Mouse (Mus musculus): ENCODE results near the gene Ifitm10. TPM values are rescaled to one million over a fixed set of nuclear protein-coding genes. Genes with fewer than 3 reads are reported as not detected.
A peak's percentile ranks its signal among the peaks of the same experiment; 100 is the strongest.

The Ifitm10 gene
- polyA plus RNA-seq, 1 experiment from 2014 or later: 0.53 TPM

DNA sequence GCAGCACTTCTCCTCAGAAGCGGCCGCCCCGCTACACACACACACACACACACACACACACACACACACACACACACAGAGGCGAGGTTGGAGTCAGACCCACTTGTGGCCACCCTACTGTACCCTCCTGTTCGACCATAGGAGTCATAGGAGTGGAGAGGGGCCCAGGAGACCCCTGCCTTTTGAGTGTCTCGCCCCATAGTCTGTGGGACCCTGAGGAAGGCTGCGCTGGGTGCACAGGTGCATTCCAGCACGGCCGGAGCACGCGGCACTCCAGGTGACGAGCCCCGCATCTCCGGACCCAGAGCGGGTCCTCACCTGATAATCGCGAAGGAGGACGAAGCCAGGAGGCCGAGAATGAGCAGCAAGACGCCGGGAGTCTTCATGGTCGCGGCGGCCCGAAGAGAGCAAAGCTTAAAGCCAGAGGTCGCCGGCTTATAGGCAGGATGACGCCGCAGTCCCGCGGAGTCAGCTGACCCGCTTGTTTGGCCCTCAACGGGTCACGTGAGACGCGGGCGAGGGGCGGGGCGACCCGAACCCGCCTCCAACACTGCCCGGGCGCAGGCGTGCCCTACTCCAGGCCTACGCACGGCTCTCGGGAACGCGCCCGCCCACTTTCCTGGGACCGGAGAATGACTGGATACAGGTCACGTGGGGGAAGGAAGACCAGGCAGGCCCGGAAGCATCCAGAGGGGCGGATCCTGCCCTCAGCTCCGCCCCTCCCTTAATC lies 14.0 kb upstream of the Ifitm10 start, which contains the start of gene Ctsd:
TSS of gene Ctsd (minus strand) at position 620 of the 730 bp plus-strand sequence.
- under 1% methylated on average over 55 of the region's 55 CpGs for WGBS

DNA sequence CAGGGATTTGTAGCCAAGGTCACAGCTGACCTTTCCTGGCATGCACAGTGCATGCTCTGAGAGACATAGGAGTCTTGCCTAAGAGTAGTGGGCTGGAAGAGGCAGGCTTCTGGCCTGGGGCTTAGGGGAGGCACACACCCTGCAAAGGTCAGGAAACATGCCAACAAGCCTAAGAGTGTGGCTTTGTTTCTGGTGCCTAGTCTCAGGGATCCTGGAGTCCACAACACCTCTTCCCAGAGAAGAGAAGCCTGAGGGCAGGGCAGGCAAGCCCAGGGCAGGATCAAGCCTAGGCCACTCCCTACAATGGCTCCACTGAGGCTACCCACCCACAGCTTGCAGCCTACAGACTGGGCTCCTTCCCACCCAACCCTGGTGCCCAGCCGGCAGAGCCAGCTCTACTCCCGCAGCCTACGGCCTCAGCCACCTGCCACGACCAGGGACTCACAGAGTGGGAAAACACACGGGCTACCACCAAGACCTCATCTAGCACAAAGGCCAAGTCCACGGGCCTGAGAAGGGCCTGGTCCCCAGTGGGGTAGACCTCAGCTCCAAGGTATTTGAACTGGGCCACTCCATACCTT lies 13.2 kb upstream of the Ifitm10 start:
- no peaks in the 10 kb centered on the region for H3K27me3 ChIP-seq (ENCODE audit: low read depth, poor library complexity, severe bottlenecking)
- DNase-seq (ENCODE audit: low spot score): no peak
- 70% methylated on average over 6 of the region's 6 CpGs for WGBS
- H3K4me1 ChIP-seq: peaks cover 19% of the 10 kb centered on the region
- H3K27ac ChIP-seq: peak overlapping the region; percentile 83
- H3K9me3 ChIP-seq (replicated peaks): no peaks in the 10 kb centered on the region
- peaks cover 42% of the 10 kb centered on the region for H3K36me3 ChIP-seq
- H3K4me3 ChIP-seq: peak overlapping the region; percentile 82

More for the DNA sequence above, 14.0 kb upstream of the Ifitm10 start, which contains the start of gene Ctsd:
- Histone ChIP-seq H3K9me3 (replicated peaks) (no peaks in the 10 kb centered on the region), H3K4me1 (peaks cover 20% of the 10 kb centered on the region), H3K27ac (peak within 1 kb of the TSS; percentile 83), H3K27me3 (ENCODE audit: low read depth, poor library complexity, severe bottlenecking) (no peaks in the 10 kb centered on the region), H3K4me3 (peak within 1 kb of the TSS; percentile 82), H3K36me3 (peaks cover 33% of the 10 kb centered on the region)
- peak; percentile 99 for DNase-seq (ENCODE audit: low spot score)

DNA sequence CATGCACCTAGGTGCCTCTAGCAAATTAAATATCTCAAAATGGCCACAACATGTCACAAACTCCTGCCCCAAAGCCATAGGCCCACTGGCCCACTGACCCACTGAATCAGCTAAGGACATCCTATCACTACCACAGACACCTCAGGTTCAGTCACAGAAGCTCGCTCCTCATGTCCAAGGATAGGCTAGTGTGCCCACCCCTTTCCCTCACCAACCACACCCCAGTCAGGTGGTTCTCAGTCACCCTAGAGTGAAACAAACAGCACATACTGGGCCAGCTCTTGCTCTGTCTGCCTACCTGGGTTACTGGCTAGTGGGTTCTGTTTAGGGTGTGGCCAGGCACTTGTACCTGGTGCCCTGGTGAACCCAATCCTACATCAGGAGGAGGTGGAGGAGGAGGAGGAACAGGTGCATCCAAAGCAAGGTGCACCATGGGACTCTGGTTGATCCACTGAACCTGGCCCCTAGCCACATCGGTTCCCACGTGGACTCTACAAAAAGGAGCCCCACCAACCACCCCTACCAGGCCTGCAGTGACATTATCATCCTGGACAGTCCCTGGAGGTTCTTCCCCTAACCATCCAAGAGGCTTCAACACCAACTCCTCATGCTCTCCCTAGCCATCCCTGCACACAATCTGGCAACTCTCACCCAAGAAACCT lies 12.3 kb upstream of the Ifitm10 start:
- H3K36me3 ChIP-seq: peaks cover 50% of the 10 kb centered on the region

DNA sequence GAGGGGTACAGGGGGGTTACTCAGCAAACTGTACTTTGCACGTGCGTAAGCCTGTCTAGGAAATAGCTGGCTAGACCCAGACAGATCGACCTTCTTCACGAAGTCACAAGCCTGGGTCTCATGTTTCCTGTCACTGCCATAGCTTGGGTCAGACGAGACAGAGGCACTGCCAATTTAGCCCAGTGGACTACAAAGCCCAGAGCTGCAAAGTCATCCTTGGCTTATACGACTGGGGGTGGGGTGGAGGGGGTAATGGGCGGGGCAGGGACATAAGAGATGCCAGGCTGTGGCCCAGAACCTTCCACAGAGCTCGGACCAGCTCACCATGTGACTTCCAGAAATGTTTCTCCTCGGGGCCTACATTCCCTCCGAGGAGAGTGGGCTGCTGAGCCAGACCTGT lies 10.8 kb upstream of the Ifitm10 start:
- Histone ChIP-seq H3K4me3 (no peak overlapping the region), H3K4me1 (peaks cover 19% of the 10 kb centered on the region), H3K36me3 (peaks cover 66% of the 10 kb centered on the region), H3K27ac (no peak overlapping the region), H3K27me3 (ENCODE audit: low read depth, poor library complexity, severe bottlenecking) (no peaks in the 10 kb centered on the region), H3K9me3 (replicated peaks) (no peaks in the 10 kb centered on the region)
- WGBS: 85% methylated on average over 10 of the region's 10 CpGs
- DNase-seq (ENCODE audit: low spot score): no peak

More for the DNA sequence above, 12.3 kb upstream of the Ifitm10 start:
- no peaks in the 10 kb centered on the region for H3K9me3 ChIP-seq (replicated peaks)
- no peaks in the 10 kb centered on the region for H3K27me3 ChIP-seq (ENCODE audit: low read depth, poor library complexity, severe bottlenecking)
- peaks cover 19% of the 10 kb centered on the region for H3K4me1 ChIP-seq
- peak overlapping the region; percentile 82 for H3K4me3 ChIP-seq
- DNase-seq (ENCODE audit: low spot score): no peak
- 81% methylated on average over 3 of the region's 3 CpGs for WGBS
- H3K27ac ChIP-seq: no peak overlapping the region

DNA sequence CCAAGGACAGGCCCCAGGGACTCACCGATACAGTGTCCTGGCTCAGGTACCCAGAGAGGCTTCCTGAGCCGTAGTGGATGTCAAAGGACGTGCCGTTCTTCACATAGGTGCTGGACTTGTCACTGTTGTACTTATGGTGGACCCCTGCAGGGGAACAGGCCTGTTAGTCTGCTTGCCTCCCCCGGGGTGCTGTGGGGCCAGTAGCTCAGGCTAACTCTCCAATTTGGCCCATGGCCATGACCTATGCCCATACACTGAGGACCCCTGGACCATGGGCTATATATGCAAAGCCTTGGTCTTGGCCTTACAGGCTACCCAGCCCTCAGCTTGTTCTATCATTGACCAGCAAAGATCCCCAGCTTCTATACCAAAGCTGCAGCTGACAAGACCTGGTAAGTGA lies 9.0 kb upstream of the Ifitm10 start, which contains the start of gene Gm49369:
TSS of gene Gm49369 (minus strand) at position 101 of the 400 bp plus-strand sequence.
- WGBS: 93% methylated on average over 5 of the region's 5 CpGs

DNA sequence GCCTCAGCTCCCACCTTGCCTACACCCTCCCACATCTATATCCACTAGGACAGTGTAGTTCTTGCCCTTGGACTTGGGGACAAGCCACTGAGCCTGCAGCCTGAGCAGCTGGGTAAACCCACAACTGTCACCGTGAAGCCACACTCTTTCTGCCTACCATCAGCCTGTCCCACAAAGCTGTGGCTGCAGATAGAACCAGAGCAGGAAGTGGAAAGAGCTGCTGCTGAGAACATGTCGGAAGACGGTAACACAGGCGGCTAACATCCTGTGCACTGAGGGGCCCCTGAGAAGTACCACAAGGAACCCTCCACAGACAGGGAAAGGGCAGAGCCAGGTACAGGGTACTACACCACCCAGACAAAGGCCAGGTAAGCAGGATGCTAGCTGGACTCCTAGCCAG lies 7.6 kb upstream of the Ifitm10 start:
- 89% methylated on average over 4 of the region's 4 CpGs for WGBS
- Histone ChIP-seq H3K27ac (no peak overlapping the region), H3K36me3 (peaks cover 97% of the 10 kb centered on the region), H3K4me1 (peaks cover 5% of the 10 kb centered on the region), H3K4me3 (no peak overlapping the region), H3K27me3 (ENCODE audit: low read depth, poor library complexity, severe bottlenecking) (no peaks in the 10 kb centered on the region), H3K9me3 (replicated peaks) (no peaks in the 10 kb centered on the region)
- DNase-seq (ENCODE audit: low spot score): no peak

More for the DNA sequence above, 9.0 kb upstream of the Ifitm10 start, which contains the start of gene Gm49369:
- Histone ChIP-seq H3K36me3 (peaks cover 83% of the 10 kb centered on the region), H3K27ac (no peak within 1 kb of the TSS), H3K4me1 (peaks cover 19% of the 10 kb centered on the region), H3K27me3 (ENCODE audit: low read depth, poor library complexity, severe bottlenecking) (no peaks in the 10 kb centered on the region), H3K4me3 (no peak within 1 kb of the TSS), H3K9me3 (replicated peaks) (no peaks in the 10 kb centered on the region)
- DNase-seq (ENCODE audit: low spot score): no peak

DNA sequence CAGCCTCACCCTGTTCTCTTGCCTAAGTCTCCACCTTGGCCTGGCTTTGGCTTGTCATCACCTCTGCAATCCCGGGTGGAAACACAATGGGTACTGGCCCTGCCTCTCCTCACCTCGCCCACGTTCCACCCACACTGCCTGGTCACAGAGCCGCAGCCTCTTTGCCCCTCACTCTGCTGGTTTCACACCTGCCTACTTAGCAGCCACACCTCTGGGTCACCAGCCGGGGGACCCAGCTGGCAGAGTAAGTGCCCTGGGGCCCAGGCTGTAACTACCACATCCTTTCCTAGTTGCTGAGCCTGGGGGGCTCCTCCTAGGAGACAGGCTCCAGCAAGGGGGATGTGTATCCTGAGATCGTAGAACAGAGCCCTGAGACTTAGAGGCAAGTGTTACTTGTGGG lies 5.6 kb upstream of the Ifitm10 start:
- H3K4me1 ChIP-seq: peaks cover 4% of the 10 kb centered on the region
- H3K27ac ChIP-seq: no peak overlapping the region
- H3K27me3 ChIP-seq (ENCODE audit: low read depth, poor library complexity, severe bottlenecking): peaks cover 6% of the 10 kb centered on the region; the same call in 1 of the 2 replicates
- DNase-seq (ENCODE audit: low spot score): no peak
- no peaks in the 10 kb centered on the region for H3K9me3 ChIP-seq (replicated peaks)
- WGBS: 74% methylated on average over 6 of the region's 6 CpGs
- peaks cover 94% of the 10 kb centered on the region for H3K36me3 ChIP-seq
- no peak overlapping the region for H3K4me3 ChIP-seq

DNA sequence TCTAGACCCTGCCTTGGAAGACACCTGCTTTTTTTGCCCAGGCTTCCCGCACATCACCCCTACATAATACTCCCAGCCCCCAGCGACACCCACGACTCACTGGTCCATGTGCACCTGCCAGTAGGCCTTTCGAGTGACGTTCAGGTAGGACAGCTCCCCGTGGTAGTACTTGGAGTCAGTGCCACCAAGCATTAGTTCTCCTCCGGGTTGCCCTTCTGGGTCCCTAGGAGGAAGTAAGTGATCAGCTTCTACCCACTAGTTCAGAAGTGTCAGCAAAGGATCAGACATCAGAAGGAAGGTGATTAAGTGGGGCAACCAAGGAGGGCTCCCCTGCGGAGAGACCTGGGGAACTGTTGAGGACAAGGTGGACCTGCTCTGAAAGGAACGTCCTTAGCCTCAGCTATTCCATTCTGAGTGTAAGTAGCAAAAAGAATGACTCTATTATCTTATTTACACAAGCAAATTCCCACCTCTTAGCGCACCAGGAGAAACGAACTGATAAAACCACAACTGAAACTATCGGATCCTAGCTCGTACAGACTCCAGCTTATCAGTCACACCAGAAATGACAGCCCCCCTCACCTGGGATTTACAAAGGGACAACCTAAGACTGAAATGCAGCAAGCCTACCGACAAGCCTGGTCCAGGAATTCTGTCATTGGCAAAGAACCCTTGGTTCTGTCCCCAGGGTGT lies 3.8 kb upstream of the Ifitm10 start:
- 91% methylated on average over 14 of the region's 14 CpGs for WGBS
- H3K27me3 ChIP-seq (ENCODE audit: low read depth, poor library complexity, severe bottlenecking): peaks cover 24% of the 10 kb centered on the region
- no peaks in the 10 kb centered on the region for H3K9me3 ChIP-seq (replicated peaks)
- H3K27ac ChIP-seq: no peak overlapping the region
- H3K36me3 ChIP-seq: peaks cover 76% of the 10 kb centered on the region
- DNase-seq (ENCODE audit: low spot score): no peak
- no peak overlapping the region for H3K4me3 ChIP-seq
- H3K4me1 ChIP-seq: peaks cover 8% of the 10 kb centered on the region

DNA sequence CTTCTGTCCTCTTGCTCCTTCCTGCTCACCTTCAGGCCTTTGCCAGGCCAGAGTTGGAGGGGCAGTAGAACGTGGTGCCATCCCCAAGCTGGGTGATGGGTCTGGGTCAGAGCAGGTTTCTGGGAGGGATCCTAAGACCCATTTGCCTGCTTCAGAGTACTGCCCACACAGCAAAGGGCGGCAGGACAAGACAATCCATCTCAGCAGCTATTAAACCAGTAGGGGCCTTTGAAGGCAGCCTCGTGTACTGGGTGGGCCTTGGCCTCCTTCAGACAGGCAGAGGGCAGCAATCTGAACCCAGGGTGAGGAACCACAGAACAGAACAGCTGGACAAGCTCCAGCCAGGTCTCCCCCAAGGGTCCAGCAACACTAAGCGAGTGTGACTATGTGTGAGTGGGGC lies 2.5 kb upstream of the Ifitm10 start:
- H3K27ac ChIP-seq: no peak overlapping the region
- no peak for DNase-seq (ENCODE audit: low spot score)
- H3K4me1 ChIP-seq: peaks cover 21% of the 10 kb centered on the region
- 75% methylated on average over 4 of the region's 4 CpGs for WGBS
- peaks cover 37% of the 10 kb centered on the region for H3K27me3 ChIP-seq (ENCODE audit: low read depth, poor library complexity, severe bottlenecking)
- H3K9me3 ChIP-seq (replicated peaks): no peaks in the 10 kb centered on the region
- H3K4me3 ChIP-seq: no peak overlapping the region
- H3K36me3 ChIP-seq: peaks cover 63% of the 10 kb centered on the region

DNA sequence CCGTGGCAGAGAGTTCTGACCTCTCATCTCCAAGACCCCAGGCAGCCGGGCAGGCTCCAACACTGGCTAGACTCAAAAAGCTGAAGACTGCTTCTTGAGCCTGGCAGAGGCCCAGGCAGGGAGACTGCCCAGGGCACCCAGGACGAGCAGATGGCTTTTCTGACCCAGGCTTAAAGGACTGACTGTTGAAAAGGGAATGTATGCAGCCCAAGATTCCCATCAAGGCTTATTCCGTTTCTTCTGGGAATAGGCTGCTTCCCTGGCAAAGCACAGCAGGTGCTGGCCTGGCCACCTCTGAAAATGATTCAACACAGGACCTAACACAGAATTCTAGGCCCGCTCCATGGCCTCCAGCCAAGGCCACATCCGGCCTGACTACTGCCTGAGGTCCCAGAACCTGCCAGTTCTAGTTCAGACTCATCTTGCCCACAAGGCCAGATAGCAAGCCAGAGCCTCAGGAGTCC lies 1.7 kb upstream of the Ifitm10 start:
- DNase-seq (ENCODE audit: low spot score): no peak
- H3K27ac ChIP-seq: no peak overlapping the region
- H3K4me3 ChIP-seq: no peak overlapping the region
- H3K9me3 ChIP-seq (replicated peaks): no peaks in the 10 kb centered on the region
- 84% methylated on average over 6 of the region's 6 CpGs for WGBS
- H3K4me1 ChIP-seq: peaks cover 22% of the 10 kb centered on the region
- H3K36me3 ChIP-seq: peaks cover 55% of the 10 kb centered on the region
- peaks cover 45% of the 10 kb centered on the region for H3K27me3 ChIP-seq (ENCODE audit: low read depth, poor library complexity, severe bottlenecking)

DNA sequence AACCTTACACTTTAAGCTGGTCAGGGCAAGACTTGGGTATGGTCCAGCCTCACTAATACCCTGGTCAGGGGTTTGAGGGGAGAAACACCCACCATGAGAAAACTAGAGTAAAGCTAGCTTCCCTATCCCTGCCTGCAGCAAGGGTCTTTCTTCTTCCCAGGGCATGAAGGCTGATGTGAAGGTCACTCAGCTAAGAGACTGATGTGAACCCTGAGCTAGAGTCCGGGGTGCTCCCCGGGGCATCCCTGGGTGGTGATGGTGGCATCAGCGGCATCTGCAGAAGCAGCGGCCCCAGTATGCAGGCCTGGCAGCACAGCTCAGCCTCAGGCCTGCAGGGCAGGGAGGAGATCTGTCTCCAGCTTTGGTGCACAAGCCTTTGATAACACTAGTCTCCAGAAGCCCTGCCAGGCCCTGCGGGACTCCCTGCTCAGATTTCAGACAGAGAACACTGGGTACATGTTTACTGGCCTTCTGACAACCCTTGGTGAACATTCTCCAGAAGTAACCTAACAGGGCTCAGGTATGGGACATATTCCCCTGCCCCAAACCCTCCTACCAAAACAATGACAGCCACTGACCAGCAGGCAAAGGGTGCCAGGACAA lies 961 bp upstream of the Ifitm10 start:
- WGBS: 90% methylated on average over 5 of the region's 5 CpGs
- H3K4me1 ChIP-seq: peaks cover 22% of the 10 kb centered on the region

DNA sequence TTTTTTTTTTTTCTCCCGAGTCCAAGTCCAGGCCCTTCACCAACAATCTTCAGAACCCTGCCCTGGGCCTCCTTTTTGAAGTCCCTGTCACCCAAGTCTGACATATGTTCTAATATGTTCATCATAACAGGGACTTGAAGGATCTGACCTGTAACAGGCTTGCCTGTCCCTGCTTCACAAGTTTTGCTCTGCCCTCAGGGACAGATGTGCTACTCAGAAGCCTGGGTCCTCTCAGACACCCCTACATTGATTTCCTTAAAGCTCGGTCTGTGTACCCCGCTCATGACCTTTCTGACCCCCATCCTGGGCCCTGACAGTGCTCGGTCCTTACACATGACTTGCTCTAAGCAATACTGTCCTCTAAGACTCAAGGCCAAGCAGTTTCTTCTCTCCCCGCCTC lies 514 bp downstream of the Ifitm10 start:
- H3K4me3 ChIP-seq: no peak overlapping the region
- whole genome bisulfite sequencing: 78% methylated on average over 5 of the region's 5 CpGs
- H3K36me3 ChIP-seq: peaks cover 33% of the 10 kb centered on the region
- no peak overlapping the region for H3K27ac ChIP-seq
- no peaks in the 10 kb centered on the region for H3K9me3 ChIP-seq (replicated peaks)
- peaks cover 22% of the 10 kb centered on the region for H3K4me1 ChIP-seq
- H3K27me3 ChIP-seq (ENCODE audit: low read depth, poor library complexity, severe bottlenecking): peaks cover 66% of the 10 kb centered on the region
- no peak for DNase-seq (ENCODE audit: low spot score)

More for the DNA sequence above, 961 bp upstream of the Ifitm10 start:
- no peak for DNase-seq (ENCODE audit: low spot score)
- Histone ChIP-seq H3K4me3 (no peak overlapping the region), H3K36me3 (peaks cover 48% of the 10 kb centered on the region), H3K27ac (peak overlapping the region; percentile 19; the same call in 1 of the 2 replicates), H3K27me3 (ENCODE audit: low read depth, poor library complexity, severe bottlenecking) (peaks cover 53% of the 10 kb centered on the region), H3K9me3 (replicated peaks) (no peaks in the 10 kb centered on the region)
